Mouse (Mus musculus): ENCODE results near the gene Dnajc25. TPM values are rescaled to one million over a fixed set of nuclear protein-coding genes. Genes with fewer than 3 reads are reported as not detected.
A peak's percentile ranks its signal among the peaks of the same experiment; 100 is the strongest.

The Dnajc25 gene
- polyA plus RNA-seq, 1 experiment: 2.3 TPM

DNA sequence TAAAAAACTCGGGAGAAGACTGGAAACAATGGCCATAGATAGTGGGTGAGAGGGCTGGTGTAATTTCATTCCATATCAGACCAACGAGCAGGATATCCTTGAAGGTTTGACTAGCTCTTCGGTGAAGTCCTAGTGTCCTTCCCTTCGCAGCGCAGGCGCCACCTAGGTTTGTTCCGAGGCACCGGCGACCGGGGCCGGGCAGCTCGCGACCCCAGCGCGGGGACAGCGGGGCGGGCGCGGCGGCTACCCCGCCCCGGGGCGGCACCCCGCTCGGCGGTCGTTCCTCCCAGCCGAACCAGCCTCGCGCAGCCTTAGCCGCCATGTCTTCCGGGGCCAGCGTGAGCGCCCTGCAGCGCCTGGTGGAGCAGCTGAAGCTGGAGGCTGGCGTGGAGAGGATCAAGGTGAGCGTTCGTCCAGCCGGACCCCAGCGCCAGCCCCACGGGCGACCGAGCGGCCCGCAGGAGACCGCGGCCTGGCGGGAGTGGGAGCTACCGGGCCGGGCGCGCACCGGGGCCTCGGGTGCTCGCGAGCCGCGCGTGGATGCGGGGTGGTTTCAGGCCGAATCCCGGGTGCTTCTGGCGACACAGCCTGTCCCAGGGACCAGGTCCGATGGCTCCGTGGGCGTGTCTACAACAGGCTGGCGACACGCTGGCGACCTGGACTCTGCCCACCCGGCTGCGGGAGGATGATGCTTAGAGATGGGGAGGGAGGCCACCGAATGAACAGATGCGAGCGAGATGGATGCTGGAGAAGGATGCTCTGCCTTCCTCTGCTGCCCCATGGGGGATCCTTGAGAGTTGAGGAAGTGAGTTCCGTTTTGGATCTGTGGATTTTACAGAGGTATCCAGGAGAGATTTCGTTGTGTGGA is 40.3 kb downstream of the Dnajc25 start, which contains the start of gene Gng10:
Gene Gng10 (plus strand): TSS at position 171 of the 868 bp plus-strand sequence.
- Histone ChIP-seq H3K27me3 (ENCODE audit: control insufficient read depth, insufficient read depth, low read length) (no peaks in the 10 kb centered on the region), H3K4me1 (replicated peaks; ENCODE audit: control insufficient read depth, insufficient read depth, low read length) (peaks cover 12% of the 10 kb centered on the region), H3K36me3 (ENCODE audit: control insufficient read depth, insufficient read depth, low read length) (no peaks in the 10 kb centered on the region), H3K27ac (ENCODE audit: control insufficient read depth, insufficient read depth, low read length) (no peak within 1 kb of the TSS), H3K4me3 (ENCODE audit: control insufficient read depth, insufficient read depth, low read length) (peak within 1 kb of the TSS; percentile 86)
- TF ChIP-seq CTCF (IDR thresholded peaks at IDR 0.05; ENCODE audit: borderline replicate concordance, control insufficient read depth, extremely low read depth, insufficient read depth, low read length, poor library complexity) (peak; percentile 41; the same call in 1 of the 2 replicates), POLR2A (IDR thresholded peaks at IDR 0.05; ENCODE audit: control insufficient read depth, extremely low read depth, insufficient read depth, low read length, poor library complexity) (peak; percentile 44; the same call in 1 of the 2 replicates)
- WGBS: 12% methylated on average over 76 of the region's 76 CpGs
- DNase-seq: peak; percentile 74

DNA sequence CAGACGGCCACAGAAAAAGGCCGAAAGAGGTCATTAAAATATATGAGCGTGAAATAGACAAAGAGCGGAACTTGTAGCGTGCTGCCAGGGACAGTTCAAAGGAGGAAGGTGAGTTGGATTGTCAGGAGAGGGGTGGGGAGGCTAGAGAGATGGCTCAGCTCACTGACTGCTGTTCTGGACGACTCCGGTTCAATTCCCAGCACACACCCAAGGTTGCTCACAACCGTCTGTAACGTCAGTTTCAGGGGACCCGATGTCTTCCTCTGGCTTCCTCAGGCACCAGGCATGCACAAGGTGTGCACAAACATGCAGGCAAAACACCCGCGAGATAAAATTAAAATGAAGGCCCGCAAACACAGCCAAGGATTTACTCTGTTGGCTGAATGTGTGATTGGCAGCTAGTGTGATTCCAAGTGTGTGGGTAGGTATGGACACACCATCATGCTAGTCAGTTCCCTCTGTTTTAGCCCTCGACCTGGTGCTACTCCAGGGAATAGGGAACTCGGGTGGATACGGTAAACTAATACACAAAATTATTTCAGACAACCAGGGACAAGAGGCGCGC is 41.0 kb downstream of the Dnajc25 start:
- H3K27me3 ChIP-seq (ENCODE audit: control insufficient read depth, insufficient read depth, low read length): no peaks in the 10 kb centered on the region
- TF ChIP-seq CTCF (IDR thresholded peaks at IDR 0.05; ENCODE audit: borderline replicate concordance, control insufficient read depth, extremely low read depth, insufficient read depth, low read length, poor library complexity): no peak
- no peak for TF ChIP-seq POLR2A (IDR thresholded peaks at IDR 0.05; ENCODE audit: control insufficient read depth, extremely low read depth, insufficient read depth, low read length, poor library complexity)

DNA sequence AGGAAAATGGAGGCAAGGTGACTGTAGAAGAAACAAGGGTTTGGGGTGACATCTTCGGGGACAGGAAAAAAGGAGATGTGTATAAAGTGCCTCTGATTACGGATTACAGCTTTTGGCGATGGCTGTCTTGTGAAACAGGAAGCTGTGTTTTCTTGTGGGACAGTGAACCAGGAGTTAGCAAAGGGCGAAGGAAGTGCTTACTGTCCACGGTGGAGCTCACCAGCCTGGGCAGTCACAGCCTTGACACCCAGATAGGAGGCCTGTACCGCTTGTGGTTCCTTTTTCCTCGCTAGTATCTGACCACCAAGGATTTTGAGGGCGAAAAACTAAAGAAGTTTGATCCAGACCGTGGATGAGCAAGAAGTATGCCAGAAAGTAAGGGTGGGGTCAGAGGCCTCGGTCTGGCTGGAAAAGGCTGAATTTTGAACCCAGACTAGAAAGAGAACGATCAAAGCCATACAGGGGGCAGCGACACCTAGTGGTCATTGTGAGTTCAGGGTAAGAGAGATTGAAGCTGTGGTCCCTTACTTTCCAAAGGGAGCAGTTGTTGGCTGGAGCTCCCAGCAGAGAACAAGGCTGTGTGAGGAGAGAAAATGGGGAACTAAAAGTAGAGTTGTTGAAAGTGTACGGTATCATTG is 41.7 kb downstream of the Dnajc25 start:
- Histone ChIP-seq H3K36me3 (ENCODE audit: control insufficient read depth, insufficient read depth, low read length) (no peaks in the 10 kb centered on the region), H3K27me3 (ENCODE audit: control insufficient read depth, insufficient read depth, low read length) (no peaks in the 10 kb centered on the region), H3K4me3 (ENCODE audit: control insufficient read depth, insufficient read depth, low read length) (no peak overlapping the region), H3K4me1 (replicated peaks; ENCODE audit: control insufficient read depth, insufficient read depth, low read length) (peaks cover 15% of the 10 kb centered on the region), H3K27ac (ENCODE audit: control insufficient read depth, insufficient read depth, low read length) (no peak overlapping the region)
- DNase-seq: peak; percentile 76
- 15% methylated on average over 13 of the region's 13 CpGs for WGBS
- no peak for TF ChIP-seq CTCF (IDR thresholded peaks at IDR 0.05; ENCODE audit: borderline replicate concordance, control insufficient read depth, extremely low read depth, insufficient read depth, low read length, poor library complexity)
- TF ChIP-seq POLR2A (IDR thresholded peaks at IDR 0.05; ENCODE audit: control insufficient read depth, extremely low read depth, insufficient read depth, low read length, poor library complexity): no peak

More for the DNA sequence above, 41.0 kb downstream of the Dnajc25 start:
- 44% methylated on average over 18 of the region's 18 CpGs for WGBS
- H3K4me1 ChIP-seq (replicated peaks; ENCODE audit: control insufficient read depth, insufficient read depth, low read length): peaks cover 14% of the 10 kb centered on the region
- DNase-seq: no peak
- H3K27ac ChIP-seq (ENCODE audit: control insufficient read depth, insufficient read depth, low read length): no peak overlapping the region
- H3K4me3 ChIP-seq (ENCODE audit: control insufficient read depth, insufficient read depth, low read length): peak overlapping the region; percentile 86
- H3K36me3 ChIP-seq (ENCODE audit: control insufficient read depth, insufficient read depth, low read length): no peaks in the 10 kb centered on the region

DNA sequence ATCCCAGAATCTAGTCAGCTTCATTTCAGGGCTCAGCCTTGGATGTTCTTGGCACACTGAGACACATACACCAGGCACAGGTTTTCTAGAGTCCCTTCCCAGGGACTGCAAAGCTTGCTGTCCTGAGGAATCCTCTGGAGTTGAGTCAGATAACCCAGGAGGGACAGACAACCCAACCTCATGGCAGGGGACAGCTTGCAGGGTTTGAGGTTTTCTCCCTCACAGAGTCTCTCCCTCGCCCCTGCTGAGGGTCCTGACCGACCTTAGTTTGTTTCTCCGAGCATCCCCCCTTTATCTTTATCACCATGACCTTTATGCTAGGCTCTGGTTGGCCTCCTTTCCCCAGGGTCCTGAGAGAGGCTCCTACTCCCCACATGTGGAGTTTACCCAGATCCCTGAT is 42.7 kb downstream of the Dnajc25 start:
- no peak overlapping the region for H3K4me3 ChIP-seq (ENCODE audit: control insufficient read depth, insufficient read depth, low read length)
- H3K36me3 ChIP-seq (ENCODE audit: control insufficient read depth, insufficient read depth, low read length): no peaks in the 10 kb centered on the region
- H3K27ac ChIP-seq (ENCODE audit: control insufficient read depth, insufficient read depth, low read length): no peak overlapping the region
- WGBS: 89% methylated on average over 3 of the region's 3 CpGs
- no peaks in the 10 kb centered on the region for H3K27me3 ChIP-seq (ENCODE audit: control insufficient read depth, insufficient read depth, low read length)
- no peak for TF ChIP-seq CTCF (IDR thresholded peaks at IDR 0.05; ENCODE audit: borderline replicate concordance, control insufficient read depth, extremely low read depth, insufficient read depth, low read length, poor library complexity)
- no peak for TF ChIP-seq POLR2A (IDR thresholded peaks at IDR 0.05; ENCODE audit: control insufficient read depth, extremely low read depth, insufficient read depth, low read length, poor library complexity)
- no peak for DNase-seq
- H3K4me1 ChIP-seq (replicated peaks; ENCODE audit: control insufficient read depth, insufficient read depth, low read length): peaks cover 15% of the 10 kb centered on the region

DNA sequence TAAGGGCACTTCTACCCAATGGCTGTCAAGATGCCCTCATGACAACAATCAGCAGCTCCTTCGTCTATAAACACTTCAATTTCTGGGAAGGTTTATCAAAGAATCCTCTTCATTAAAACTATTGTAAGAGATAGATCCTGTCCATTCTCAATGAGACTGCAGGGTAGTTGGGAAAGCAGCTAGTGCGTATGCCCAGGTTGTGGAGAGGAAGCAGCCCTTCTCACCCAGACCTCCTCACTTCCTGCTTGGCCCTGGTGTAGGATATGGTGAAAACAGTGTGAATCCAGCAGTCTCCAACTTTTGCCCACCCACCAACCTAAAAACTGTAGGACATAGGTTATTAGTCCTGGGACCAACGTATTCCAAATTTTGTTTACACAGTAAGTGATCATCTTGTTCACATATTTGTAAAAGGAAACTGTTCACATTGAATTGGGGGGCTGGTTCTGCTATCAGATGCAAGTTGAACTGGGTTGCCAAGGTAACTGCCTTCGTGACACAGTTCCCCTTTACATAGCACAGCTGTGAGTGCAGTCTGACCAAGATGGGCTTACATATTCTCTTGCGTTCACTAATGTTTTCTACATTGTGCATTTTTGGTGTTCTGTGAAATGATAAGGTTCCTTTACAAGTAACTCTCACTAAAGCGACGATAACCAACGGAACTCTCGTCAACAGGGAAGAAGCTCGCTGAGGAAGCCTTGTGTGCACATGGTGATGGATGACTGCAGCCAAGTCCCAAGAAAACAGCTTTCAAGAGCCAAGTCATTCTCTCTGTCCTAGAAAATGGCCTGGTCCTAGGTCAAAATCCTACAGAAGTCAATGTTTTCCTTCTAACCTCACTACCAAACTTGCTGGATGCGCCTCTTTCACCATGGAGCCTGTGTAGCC is 45.8 kb downstream of the Dnajc25 start:
- 67% methylated on average over 11 of the region's 11 CpGs for WGBS
- no peak for DNase-seq
- H3K36me3 ChIP-seq (ENCODE audit: control insufficient read depth, insufficient read depth, low read length): no peaks in the 10 kb centered on the region
- H3K4me3 ChIP-seq (ENCODE audit: control insufficient read depth, insufficient read depth, low read length): no peak overlapping the region
- H3K4me1 ChIP-seq (replicated peaks; ENCODE audit: control insufficient read depth, insufficient read depth, low read length): peaks cover 10% of the 10 kb centered on the region
- H3K27me3 ChIP-seq (ENCODE audit: control insufficient read depth, insufficient read depth, low read length): no peaks in the 10 kb centered on the region
- H3K27ac ChIP-seq (ENCODE audit: control insufficient read depth, insufficient read depth, low read length): no peak overlapping the region
- TF ChIP-seq CTCF (IDR thresholded peaks at IDR 0.05; ENCODE audit: borderline replicate concordance, control insufficient read depth, extremely low read depth, insufficient read depth, low read length, poor library complexity): no peak
- TF ChIP-seq POLR2A (IDR thresholded peaks at IDR 0.05; ENCODE audit: control insufficient read depth, extremely low read depth, insufficient read depth, low read length, poor library complexity): no peak
